Mouse (Mus musculus): ENCODE measurements around the gene Rps15.

DNA sequence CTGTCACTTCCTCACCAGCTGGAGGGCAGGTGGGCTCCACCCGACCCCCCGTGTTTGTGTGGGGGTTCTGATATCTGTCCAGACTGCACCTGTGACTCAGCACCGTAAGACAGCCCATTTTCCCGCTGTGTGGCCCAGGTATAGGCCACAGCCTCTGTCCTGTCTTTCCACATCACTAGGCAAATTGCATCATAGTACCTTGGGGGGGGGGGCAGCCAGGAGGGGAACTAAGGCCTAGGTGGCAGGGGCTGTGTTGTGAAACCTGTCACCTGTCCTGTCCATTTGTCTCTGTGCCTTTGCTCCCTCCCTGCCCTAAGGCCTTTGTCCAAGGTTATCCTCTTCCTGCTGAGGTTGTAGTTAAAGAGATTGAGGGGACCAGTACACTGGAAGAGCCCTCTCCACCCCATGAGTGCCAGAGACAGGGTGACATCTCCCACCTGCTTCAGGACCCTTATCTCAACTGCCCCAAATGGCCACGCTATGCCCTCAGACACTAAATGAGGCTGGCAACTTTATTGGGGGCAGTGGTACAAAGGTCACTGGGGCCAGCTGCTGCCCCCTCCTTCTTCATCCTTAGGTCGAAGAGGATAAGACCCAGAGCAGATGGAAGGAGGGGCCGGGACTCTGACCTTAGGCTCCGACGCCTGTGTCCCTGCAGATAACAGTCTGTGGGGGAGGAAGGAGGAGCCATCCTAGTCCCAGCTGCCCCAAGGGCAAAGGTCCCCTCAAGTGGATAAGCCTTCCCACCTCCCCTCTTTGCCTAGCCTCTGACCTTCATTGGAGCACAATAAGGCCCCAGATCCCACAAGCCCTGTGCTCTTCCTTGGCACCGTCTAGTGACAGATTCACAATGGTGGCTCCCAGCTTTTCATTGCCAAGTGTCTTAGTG is 39.6 kb downstream of the Rps15 start:
- TF ChIP-seq MAFK (IDR thresholded peaks at IDR 0.05; ENCODE audit: insufficient read depth, low read depth, low read length) (no peak), CHD2 (IDR thresholded peaks at IDR 0.05; ENCODE audit: low read depth, low read length) (no peak), ZC3H11A (IDR thresholded peaks at IDR 0.05; ENCODE audit: borderline replicate concordance, low read depth, low read length) (no peak), ZNF384 (IDR thresholded peaks at IDR 0.05; ENCODE audit: low read depth, low read length) (no peak)
